Mouse (Mus musculus) right cerebral cortex, postnatal 36 days (tissue): ENCODE results near the gene Ms4a10.

Experiments used
- DNase-seq, 2 experiments: peaks; one replicate each; pipeline ENCODE4 v3.0.0; 2022; ENCODE audit warnings: low spot score in 2 of 2, mixed read lengths in 1 of 2

Gene Ms4a10

DNA sequence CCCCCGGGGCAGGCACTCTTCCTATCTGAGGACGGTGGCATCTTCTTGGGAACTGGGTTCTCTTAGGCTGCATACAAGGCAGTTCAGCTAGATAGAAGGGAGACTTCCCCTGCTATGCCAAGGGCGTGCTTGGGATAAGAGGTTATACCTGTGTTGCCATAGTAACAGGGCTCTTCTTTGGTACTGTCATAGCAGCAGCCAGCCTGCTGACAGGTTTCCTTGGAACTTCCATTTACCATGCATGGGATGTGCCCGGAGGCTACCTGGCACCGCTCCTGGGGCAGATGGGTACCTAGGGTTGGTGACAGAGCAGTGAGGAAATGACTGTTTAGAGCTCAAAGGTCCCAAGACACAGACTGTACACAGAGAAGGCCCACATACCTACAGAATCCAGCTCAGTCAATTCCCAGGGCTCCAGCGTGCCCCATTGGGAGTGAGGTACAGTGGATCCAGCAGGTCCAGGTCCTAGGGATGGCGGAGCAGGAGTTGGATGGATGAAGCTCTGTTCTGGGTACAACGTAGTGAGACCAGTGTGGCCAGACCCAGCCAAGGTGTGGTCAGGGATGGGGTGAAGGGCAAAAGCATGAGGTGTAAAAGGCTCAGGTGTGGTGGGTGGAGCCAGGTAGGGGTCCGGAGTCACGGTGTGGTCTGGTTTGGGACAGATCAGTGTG is 56.0 kb downstream of the Ms4a10 start:
- no peak for DNase-seq

GRCm38 (mm10) chr19:10916506-10916905 is 58.0 kb downstream of the Ms4a10 start:
- DNase-seq = no peak

DNA sequence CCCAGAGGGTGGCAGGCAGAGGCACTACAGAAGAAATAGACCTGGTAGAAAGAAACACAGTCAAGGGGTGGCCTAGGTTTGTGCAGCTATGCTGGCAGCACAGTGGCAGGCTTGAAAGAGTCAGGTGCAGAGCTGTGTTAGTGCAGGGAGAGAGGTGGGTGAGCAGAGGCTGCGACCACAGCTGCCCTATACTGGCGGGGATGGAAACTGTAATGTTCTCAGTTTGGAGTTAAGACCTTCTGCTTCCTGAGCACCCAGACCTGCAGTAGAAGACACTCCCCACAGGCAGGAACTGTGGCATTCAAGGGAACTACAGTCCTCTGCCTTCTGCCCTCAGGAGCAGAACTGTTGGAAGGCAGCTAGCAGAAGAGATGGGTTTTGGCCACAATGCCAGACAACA is 59.6 kb downstream of the Ms4a10 start:
- no peak for DNase-seq

DNA sequence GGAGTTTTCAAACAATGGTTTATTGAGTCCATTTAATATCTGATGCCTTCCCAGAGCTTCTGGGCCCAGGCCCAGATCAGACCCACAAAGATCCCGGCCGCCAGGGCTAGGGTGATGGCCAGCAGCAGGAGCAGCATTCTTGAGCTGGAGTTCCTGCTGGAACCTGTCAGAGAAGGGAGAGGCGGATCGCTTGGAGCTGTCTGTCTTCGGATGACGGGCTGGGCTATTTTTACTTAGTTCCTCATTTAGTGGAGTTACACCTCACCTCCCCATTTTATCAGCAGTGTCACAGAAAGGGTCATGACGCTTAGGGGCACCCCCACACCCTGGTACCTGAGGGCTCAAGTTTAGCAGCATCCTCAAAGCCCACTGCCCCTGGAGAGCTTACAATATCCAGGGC is 60.2 kb downstream of the Ms4a10 start:
- no peak for DNase-seq
